Mouse (Mus musculus): Measurements from ENCODE around the gene Fcho2. TPM values are rescaled to one million over a fixed set of nuclear protein-coding genes. Genes with fewer than 3 reads are reported as not detected.
A peak's percentile ranks its signal among the peaks of the same experiment; 100 is the strongest.

Fcho2 gene
- polyA plus RNA-seq (2015; fragmentation: Nextera tagmentation; extraction: Ambion mirVana): 23.0 and 27.4 TPM in 2 replicates

DNA sequence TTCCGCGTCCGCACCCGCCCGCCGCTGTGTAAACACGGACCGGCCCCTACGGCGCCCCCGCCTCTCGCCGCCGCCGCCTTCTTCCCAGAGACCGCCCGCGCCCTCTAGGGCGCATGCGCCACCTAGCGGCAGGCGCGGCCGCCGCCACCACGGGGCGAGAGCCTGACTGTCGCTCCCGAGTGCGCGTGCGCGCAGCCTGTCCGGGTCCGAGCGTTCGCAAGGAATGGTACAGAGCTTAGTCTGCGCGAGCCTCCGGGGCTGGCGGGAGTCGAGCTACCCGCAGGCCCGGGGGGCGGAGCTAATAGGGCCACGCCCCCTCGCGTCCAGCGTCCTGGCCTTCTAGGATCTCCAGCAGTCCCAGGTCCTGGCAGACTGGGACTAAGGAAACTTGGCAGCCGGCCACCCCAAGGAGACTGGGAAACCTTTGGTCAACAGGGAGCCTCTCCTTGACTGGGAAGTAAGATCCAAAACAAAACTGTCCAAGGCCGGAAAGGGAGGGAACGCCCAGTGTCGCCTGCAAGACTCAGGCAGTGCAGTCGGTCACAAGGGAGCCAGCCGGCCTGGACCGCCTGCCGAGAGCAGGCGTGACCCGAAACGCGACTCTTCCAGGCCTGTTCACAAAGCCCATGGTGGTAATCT is at the start of gene Fcho2:
TSS of gene Fcho2 (minus strand) at position 303 of the 639 bp plus-strand sequence.
- Histone ChIP-seq H3K9me3 (replicated peaks; ENCODE audit: control insufficient read depth, low read length, poor library complexity, severe bottlenecking) (no peaks in the 10 kb centered on the region), H3K36me3 (ENCODE audit: control insufficient read depth, insufficient read depth, low read length) (no peaks in the 10 kb centered on the region), H3K9ac (ENCODE audit: low read depth, low read length) (peak within 1 kb of the TSS; percentile 91), H3K4me2 (ENCODE audit: low read length) (peak within 1 kb of the TSS; percentile 70), H3K4me1 (ENCODE audit: control insufficient read depth, insufficient read depth, low read length) (peaks cover 8% of the 10 kb centered on the region), H3K27ac (ENCODE audit: low read length) (peak within 1 kb of the TSS; percentile 90), H3K27me3 (ENCODE audit: control insufficient read depth, insufficient read depth, low read depth, low read length) (no peaks in the 10 kb centered on the region), H3K4me3 (ENCODE audit: low read depth, low read length) (peak within 1 kb of the TSS; percentile 90)
- ATAC-seq: peak; percentile 98
- WGBS: under 1% methylated on average over 47 of the region's 61 CpGs

DNA sequence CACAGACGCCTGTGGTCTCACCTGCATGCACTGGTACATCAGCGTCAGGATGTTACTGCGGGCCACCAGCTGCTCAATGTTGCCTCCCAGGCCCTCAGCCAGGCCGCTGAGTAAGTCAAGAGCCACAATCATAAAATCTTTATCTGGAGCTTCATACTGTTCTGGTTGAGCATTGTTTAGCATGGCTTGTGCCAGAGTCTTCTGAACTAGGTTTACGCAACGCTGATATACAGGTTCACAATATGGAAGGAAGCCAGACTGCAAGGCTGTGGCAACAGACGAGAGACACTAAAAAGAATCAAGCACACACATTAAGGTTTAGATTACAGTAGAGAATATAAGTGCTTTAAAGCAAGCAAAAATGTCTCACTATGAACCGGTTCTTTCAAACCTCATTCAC is 40.0 kb upstream of the Fcho2 start:
- WGBS: 95% methylated on average over 8 of the region's 8 CpGs

DNA sequence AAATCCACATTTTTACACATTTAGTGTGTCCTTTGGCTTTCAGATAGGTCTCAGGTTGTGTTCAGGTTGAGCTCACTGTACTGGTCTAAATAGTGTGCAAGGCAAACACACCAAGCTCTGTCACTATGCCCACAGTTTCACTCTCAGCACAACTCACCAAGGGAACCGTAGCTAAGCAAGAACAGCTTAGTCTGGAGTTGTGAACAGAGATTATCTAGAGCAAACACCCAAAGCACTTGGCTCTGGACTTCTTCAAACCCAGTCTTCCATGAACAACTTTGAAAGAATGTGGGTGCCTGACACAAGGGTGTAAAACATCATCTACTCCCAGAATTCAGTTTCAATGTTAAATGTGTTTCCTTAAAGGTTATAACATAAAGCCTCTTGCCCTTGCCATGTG is 30.5 kb upstream of the Fcho2 start:
- H3K4me1 ChIP-seq (ENCODE audit: control insufficient read depth, insufficient read depth, low read length): no peaks in the 10 kb centered on the region
- no peak overlapping the region for H3K9ac ChIP-seq (ENCODE audit: low read depth, low read length)
- no peak overlapping the region for H3K27ac ChIP-seq (ENCODE audit: low read length)
- H3K9me3 ChIP-seq (replicated peaks; ENCODE audit: control insufficient read depth, low read length, poor library complexity, severe bottlenecking): no peaks in the 10 kb centered on the region
- no peak overlapping the region for H3K4me3 ChIP-seq (ENCODE audit: low read depth, low read length)
- peaks cover 15% of the 10 kb centered on the region for H3K36me3 ChIP-seq (ENCODE audit: control insufficient read depth, insufficient read depth, low read length)
- H3K4me2 ChIP-seq (ENCODE audit: low read length): no peak overlapping the region
- ATAC-seq: no peak
- H3K27me3 ChIP-seq (ENCODE audit: control insufficient read depth, insufficient read depth, low read depth, low read length): no peaks in the 10 kb centered on the region
- 87% methylated on average over 1 of the region's 1 CpGs for WGBS

More for the DNA sequence above, 40.0 kb upstream of the Fcho2 start:
- Histone ChIP-seq H3K27ac (ENCODE audit: low read length) (no peak overlapping the region), H3K36me3 (ENCODE audit: control insufficient read depth, insufficient read depth, low read length) (peaks cover 32% of the 10 kb centered on the region), H3K9me3 (replicated peaks; ENCODE audit: control insufficient read depth, low read length, poor library complexity, severe bottlenecking) (no peaks in the 10 kb centered on the region), H3K27me3 (ENCODE audit: control insufficient read depth, insufficient read depth, low read depth, low read length) (no peaks in the 10 kb centered on the region), H3K4me2 (ENCODE audit: low read length) (no peak overlapping the region), H3K4me1 (ENCODE audit: control insufficient read depth, insufficient read depth, low read length) (no peaks in the 10 kb centered on the region), H3K9ac (ENCODE audit: low read depth, low read length) (no peak overlapping the region), H3K4me3 (ENCODE audit: low read depth, low read length) (no peak overlapping the region)
- ATAC-seq: no peak

DNA sequence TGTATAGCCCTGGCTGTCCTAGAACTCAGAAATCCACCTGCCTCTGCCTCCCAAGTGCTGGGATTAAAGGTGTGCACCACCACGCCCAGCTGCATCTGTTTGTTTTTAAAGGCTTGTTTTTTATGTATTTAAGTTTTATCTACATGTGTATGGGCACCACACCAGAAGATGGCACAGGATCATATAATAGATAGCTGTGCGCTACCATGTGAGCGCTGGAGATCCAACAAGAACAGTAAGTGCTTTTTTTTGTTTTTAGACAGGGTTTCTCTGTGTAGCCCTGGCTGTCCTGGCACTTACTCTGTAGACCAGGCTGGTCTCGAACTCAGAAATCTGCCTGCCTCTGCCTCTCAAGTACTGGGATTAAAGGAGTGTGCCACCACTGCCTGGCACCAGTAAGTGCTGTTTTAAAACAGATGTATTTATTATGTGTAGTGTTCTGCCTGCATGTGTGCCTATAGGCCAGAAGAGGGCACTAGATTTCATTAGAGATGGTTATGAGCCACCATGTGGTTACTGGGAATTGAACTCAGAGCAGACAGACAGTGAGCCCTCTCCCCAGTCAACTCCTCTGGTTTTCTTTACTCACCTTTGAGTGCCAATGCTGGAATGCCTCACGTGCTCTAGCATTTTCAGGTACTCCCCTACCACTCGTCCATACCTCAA is 21.3 kb upstream of the Fcho2 start:
- H3K4me3 ChIP-seq (ENCODE audit: low read depth, low read length): no peak overlapping the region
- 86% methylated on average over 6 of the region's 6 CpGs for WGBS
- H3K27ac ChIP-seq (ENCODE audit: low read length): no peak overlapping the region
- no peaks in the 10 kb centered on the region for H3K27me3 ChIP-seq (ENCODE audit: control insufficient read depth, insufficient read depth, low read depth, low read length)
- H3K36me3 ChIP-seq (ENCODE audit: control insufficient read depth, insufficient read depth, low read length): no peaks in the 10 kb centered on the region
- no peaks in the 10 kb centered on the region for H3K4me1 ChIP-seq (ENCODE audit: control insufficient read depth, insufficient read depth, low read length)
- H3K9ac ChIP-seq (ENCODE audit: low read depth, low read length): no peak overlapping the region
- no peak overlapping the region for H3K4me2 ChIP-seq (ENCODE audit: low read length)
- ATAC-seq: 0 out of 2 replicates have a peak, but pooled peaks have one; percentile 15
- H3K9me3 ChIP-seq (replicated peaks; ENCODE audit: control insufficient read depth, low read length, poor library complexity, severe bottlenecking): no peaks in the 10 kb centered on the region

DNA sequence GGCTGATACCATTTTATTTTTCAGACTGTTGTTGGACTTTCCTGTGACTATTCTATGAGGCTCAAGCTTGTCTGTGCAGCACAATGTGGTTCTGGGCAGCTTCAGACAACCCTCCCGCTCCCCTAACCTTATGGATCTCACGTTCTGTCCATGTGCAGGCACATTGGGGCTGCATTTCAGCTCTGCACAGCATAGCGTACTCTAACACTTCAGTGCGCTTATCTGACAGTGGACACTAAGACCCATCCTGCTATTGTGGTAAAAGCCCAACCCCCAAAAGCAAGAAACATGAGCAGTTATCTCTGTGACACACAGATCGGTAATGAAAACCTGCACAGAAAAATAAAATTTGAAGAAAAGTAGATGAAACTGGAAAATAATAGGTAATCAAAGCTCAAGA is 20.5 kb upstream of the Fcho2 start:
- ATAC-seq: no peak
- Histone ChIP-seq H3K36me3 (ENCODE audit: control insufficient read depth, insufficient read depth, low read length) (no peaks in the 10 kb centered on the region), H3K4me2 (ENCODE audit: low read length) (no peak overlapping the region), H3K27ac (ENCODE audit: low read length) (no peak overlapping the region), H3K9me3 (replicated peaks; ENCODE audit: control insufficient read depth, low read length, poor library complexity, severe bottlenecking) (no peaks in the 10 kb centered on the region), H3K4me3 (ENCODE audit: low read depth, low read length) (no peak overlapping the region), H3K27me3 (ENCODE audit: control insufficient read depth, insufficient read depth, low read depth, low read length) (no peaks in the 10 kb centered on the region), H3K4me1 (ENCODE audit: control insufficient read depth, insufficient read depth, low read length) (no peaks in the 10 kb centered on the region), H3K9ac (ENCODE audit: low read depth, low read length) (no peak overlapping the region)
- WGBS: 87% methylated on average over 5 of the region's 5 CpGs

- Histone ChIP-seq H3K9ac (ENCODE audit: low read depth, low read length) (no peak overlapping the region), H3K27me3 (ENCODE audit: control insufficient read depth, insufficient read depth, low read depth, low read length) (no peaks in the 10 kb centered on the region), H3K36me3 (ENCODE audit: control insufficient read depth, insufficient read depth, low read length) (no peaks in the 10 kb centered on the region), H3K27ac (ENCODE audit: low read length) (no peak overlapping the region), H3K4me2 (ENCODE audit: low read length) (no peak overlapping the region), H3K4me3 (ENCODE audit: low read depth, low read length) (no peak overlapping the region), H3K4me1 (ENCODE audit: control insufficient read depth, insufficient read depth, low read length) (no peaks in the 10 kb centered on the region), H3K9me3 (replicated peaks; ENCODE audit: control insufficient read depth, low read length, poor library complexity, severe bottlenecking) (no peaks in the 10 kb centered on the region)
- ATAC-seq: 0 out of 2 replicates have a peak, but pooled peaks have one; percentile 21
- WGBS: 84% methylated on average over 3 of the region's 3 CpGs
Observed at GRCm38 (mm10) chr13:98834723-98835122, 19.5 kb upstream of the Fcho2 start.

- WGBS: 52% methylated on average over 1 of the region's 1 CpGs
- Histone ChIP-seq H3K4me2 (ENCODE audit: low read length) (no peak overlapping the region), H3K27me3 (ENCODE audit: control insufficient read depth, insufficient read depth, low read depth, low read length) (no peaks in the 10 kb centered on the region), H3K9ac (ENCODE audit: low read depth, low read length) (no peak overlapping the region), H3K27ac (ENCODE audit: low read length) (0 out of 2 replicates have a peak overlapping the region, but pooled peaks have one; percentile 22), H3K4me1 (ENCODE audit: control insufficient read depth, insufficient read depth, low read length) (no peaks in the 10 kb centered on the region), H3K4me3 (ENCODE audit: low read depth, low read length) (no peak overlapping the region), H3K36me3 (ENCODE audit: control insufficient read depth, insufficient read depth, low read length) (no peaks in the 10 kb centered on the region), H3K9me3 (replicated peaks; ENCODE audit: control insufficient read depth, low read length, poor library complexity, severe bottlenecking) (no peaks in the 10 kb centered on the region)
- no peak for ATAC-seq
Observed at GRCm38 (mm10) chr13:98834199-98834598, 18.9 kb upstream of the Fcho2 start.

GRCm38 (mm10) chr13:98832451-98833450 is 17.5 kb upstream of the Fcho2 start:
- Histone ChIP-seq H3K36me3 (ENCODE audit: control insufficient read depth, insufficient read depth, low read length) (no peaks in the 10 kb centered on the region), H3K9me3 (replicated peaks; ENCODE audit: control insufficient read depth, low read length, poor library complexity, severe bottlenecking) (no peaks in the 10 kb centered on the region), H3K27me3 (ENCODE audit: control insufficient read depth, insufficient read depth, low read depth, low read length) (no peaks in the 10 kb centered on the region), H3K9ac (ENCODE audit: low read depth, low read length) (no peak overlapping the region), H3K4me3 (ENCODE audit: low read depth, low read length) (no peak overlapping the region), H3K4me1 (ENCODE audit: control insufficient read depth, insufficient read depth, low read length) (no peaks in the 10 kb centered on the region), H3K4me2 (ENCODE audit: low read length) (no peak overlapping the region), H3K27ac (ENCODE audit: low read length) (no peak overlapping the region)
- ATAC-seq: no peak
- WGBS: 84% methylated on average over 10 of the region's 10 CpGs

Measured in midbrain, embryonic 16.5 days (tissue).